Mouse (Mus musculus) megakaryocyte, embryonic 14.5 days (primary cell): ENCODE data around the gene N4bp1.

Experiments
- FLI1 ChIP-seq: IDR thresholded peaks from 2 replicates; pipeline ENCODE4 v1.6.1; 2012; ENCODE audit warnings: low read length, inconsistent platforms, mixed read lengths
- GATA1 ChIP-seq: IDR thresholded peaks from 3 replicates; pipeline ENCODE4 v1.6.1; 2012; ENCODE audit warnings: mixed read lengths, low read length, inconsistent platforms, borderline replicate concordance

DNA sequence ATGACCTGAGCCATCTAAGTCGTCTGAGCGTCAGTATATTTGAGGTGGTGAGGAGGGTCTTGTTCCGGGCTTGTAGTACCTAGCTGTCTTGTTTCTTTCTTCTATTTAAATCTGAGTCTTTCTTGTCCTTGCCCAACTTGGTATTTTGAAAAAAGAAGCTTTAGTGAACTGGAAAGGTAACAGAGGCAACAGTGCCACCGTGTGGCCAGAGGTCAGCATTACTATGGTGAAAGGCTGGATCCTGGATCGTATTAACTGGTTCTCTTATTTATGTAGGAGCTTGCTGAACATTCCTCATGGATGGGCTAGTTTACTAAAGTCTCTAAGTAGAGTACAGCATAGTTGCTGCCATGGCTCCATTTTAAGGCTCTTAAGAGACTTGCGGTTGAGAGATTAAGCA is 23.5 kb upstream of the N4bp1 start:
- TF ChIP-seq FLI1 (no peak), GATA1 (no peak)
